Mouse (Mus musculus): ENCODE data around the gene Chst3. TPM values are rescaled to one million over a fixed set of nuclear protein-coding genes. Genes with fewer than 3 reads are reported as not detected.
A peak's percentile ranks its signal among the peaks of the same experiment; 100 is the strongest.
"Not testable (repeated sequence)": the region's sequence is repeated elsewhere in the genome, so short reads cannot be mapped to it uniquely, and the experiment has no call there.

Chst3 gene
- polyA plus RNA-seq, 1 experiment from 2014 or later = 2.5 TPM

- ATAC-seq (ENCODE audit: borderline replicate concordance, extremely low read depth, low FRiP score, low TSS enrichment); H3K4me2 ChIP-seq; H3K27ac ChIP-seq; H3K36me3 ChIP-seq; H3K9ac ChIP-seq; H3K4me1 ChIP-seq; H3K9me3 ChIP-seq; H3K4me3 ChIP-seq; H3K27me3 ChIP-seq: not testable (repeated sequence)
- 66% methylated on average over 10 of the region's 10 CpGs for WGBS
Observed at GRCm38 (mm10) chr10:60147510-60148047, 71.5 kb downstream of the Chst3 start.

- no peaks in the 10 kb centered on the region for H3K36me3 ChIP-seq
- H3K9me3 ChIP-seq = no peaks in the 10 kb centered on the region
- H3K9ac ChIP-seq = no peak overlapping the region
- peaks cover 2% of the 10 kb centered on the region for H3K4me1 ChIP-seq
- H3K27me3 ChIP-seq = no peaks in the 10 kb centered on the region
- no peak overlapping the region for H3K27ac ChIP-seq
- 87% methylated on average over 3 of the region's 3 CpGs for WGBS
- no peak for ATAC-seq (ENCODE audit: borderline replicate concordance, extremely low read depth, low FRiP score, low TSS enrichment)
- H3K4me3 ChIP-seq = no peak overlapping the region
- no peak overlapping the region for H3K4me2 ChIP-seq
Observed at GRCm38 (mm10) chr10:60141656-60142160, 77.4 kb downstream of the Chst3 start.

- Histone ChIP-seq H3K27ac (no peak overlapping the region), H3K36me3 (no peaks in the 10 kb centered on the region), H3K4me1 (peaks cover 8% of the 10 kb centered on the region), H3K9ac (no peak overlapping the region), H3K4me3 (no peak overlapping the region), H3K9me3 (no peaks in the 10 kb centered on the region), H3K4me2 (no peak overlapping the region), H3K27me3 (no peaks in the 10 kb centered on the region)
- ATAC-seq (ENCODE audit: borderline replicate concordance, extremely low read depth, low FRiP score, low TSS enrichment) = no peak
- WGBS = 95% methylated on average over 4 of the region's 4 CpGs
Observed at GRCm38 (mm10) chr10:60140751-60141150, 78.3 kb downstream of the Chst3 start.

GRCm38 (mm10) chr10:60138680-60139079, 80.4 kb downstream of the Chst3 start:
- no peak overlapping the region for H3K4me2 ChIP-seq
- H3K4me3 ChIP-seq = no peak overlapping the region
- H3K36me3 ChIP-seq = no peaks in the 10 kb centered on the region
- WGBS = 66% methylated on average over 5 of the region's 5 CpGs
- ATAC-seq (ENCODE audit: borderline replicate concordance, extremely low read depth, low FRiP score, low TSS enrichment) = no peak
- H3K4me1 ChIP-seq = peaks cover 14% of the 10 kb centered on the region
- no peak overlapping the region for H3K27ac ChIP-seq
- no peaks in the 10 kb centered on the region for H3K27me3 ChIP-seq
- H3K9ac ChIP-seq = no peak overlapping the region
- H3K9me3 ChIP-seq = no peaks in the 10 kb centered on the region

GRCm38 (mm10) chr10:60136935-60137334, 82.1 kb downstream of the Chst3 start:
- no peak for ATAC-seq (ENCODE audit: borderline replicate concordance, extremely low read depth, low FRiP score, low TSS enrichment)
- no peaks in the 10 kb centered on the region for H3K36me3 ChIP-seq
- no peak overlapping the region for H3K4me3 ChIP-seq
- no peaks in the 10 kb centered on the region for H3K27me3 ChIP-seq
- peaks cover 16% of the 10 kb centered on the region for H3K4me1 ChIP-seq
- no peaks in the 10 kb centered on the region for H3K9me3 ChIP-seq
- H3K4me2 ChIP-seq = no peak overlapping the region
- peak overlapping the region; percentile 26; the same call in 1 of the 2 replicates for H3K27ac ChIP-seq
- WGBS = 49% methylated on average over 7 of the region's 7 CpGs
- H3K9ac ChIP-seq = no peak overlapping the region

- H3K36me3 ChIP-seq; H3K4me2 ChIP-seq; H3K27me3 ChIP-seq; H3K4me3 ChIP-seq; H3K9ac ChIP-seq; ATAC-seq (ENCODE audit: borderline replicate concordance, extremely low read depth, low FRiP score, low TSS enrichment); H3K9me3 ChIP-seq: not testable (repeated sequence)
- H3K27ac ChIP-seq = peak overlapping the region; percentile 26; the same call in 1 of the 2 replicates
- WGBS = 50% methylated on average over 1 of the region's 1 CpGs
- H3K4me1 ChIP-seq = peaks cover 16% of the 10 kb centered on the region
Observed at GRCm38 (mm10) chr10:60136010-60136409, 83.0 kb downstream of the Chst3 start.

- Histone ChIP-seq H3K4me3 (no peak overlapping the region), H3K4me1 (peaks cover 16% of the 10 kb centered on the region), H3K4me2 (no peak overlapping the region), H3K36me3 (no peaks in the 10 kb centered on the region), H3K27me3 (no peaks in the 10 kb centered on the region), H3K9me3 (no peaks in the 10 kb centered on the region), H3K27ac (no peak overlapping the region), H3K9ac (no peak overlapping the region)
- ATAC-seq (ENCODE audit: borderline replicate concordance, extremely low read depth, low FRiP score, low TSS enrichment) = no peak
- WGBS = 44% methylated on average over 9 of the region's 9 CpGs
Observed at GRCm38 (mm10) chr10:60134201-60134600, 84.9 kb downstream of the Chst3 start.

- Histone ChIP-seq H3K36me3 (no peaks in the 10 kb centered on the region), H3K9ac (no peak overlapping the region), H3K9me3 (no peaks in the 10 kb centered on the region), H3K4me1 (peaks cover 16% of the 10 kb centered on the region), H3K4me2 (no peak overlapping the region), H3K27me3 (no peaks in the 10 kb centered on the region), H3K4me3 (no peak overlapping the region), H3K27ac (no peak overlapping the region)
- WGBS = 17% methylated on average over 6 of the region's 6 CpGs
- peak; percentile 24; the same call in 1 of the 2 replicates for ATAC-seq (ENCODE audit: borderline replicate concordance, extremely low read depth, low FRiP score, low TSS enrichment)
Observed at GRCm38 (mm10) chr10:60133501-60133900, 85.6 kb downstream of the Chst3 start.

Small RNAs within 50 kb of the gene (microRNA-seq; reads per million reads assigned to microRNA genes)
- gene Gm22117 = not detected

Other genes with a start within 250 kb of the Chst3 start
- 42.4 and 45.2 TPM in 2 replicates for gene Ascc1, start 216.5 kb downstream of the Chst3 start, polyA plus RNA-seq (2015; fragmentation: Nextera tagmentation; extraction: Ambion mirVana)
- gene Anapc16, start 216.1 kb downstream of the Chst3 start, polyA plus RNA-seq (2015; fragmentation: Nextera tagmentation; extraction: Ambion mirVana) = 109 and 112 TPM in 2 replicates
- gene Spock2, start 113.0 kb downstream of the Chst3 start, polyA plus RNA-seq (2015; fragmentation: Nextera tagmentation; extraction: Ambion mirVana) = 2.2 and 4.4 TPM in 2 replicates
- 118 and 124 TPM in 2 replicates for gene Psap, start 58.4 kb upstream of the Chst3 start, polyA plus RNA-seq (2015; fragmentation: Nextera tagmentation; extraction: Ambion mirVana)
- 5.2 and 7.2 TPM in 2 replicates for gene Vsir, start 127.6 kb upstream of the Chst3 start, polyA plus RNA-seq (2015; fragmentation: Nextera tagmentation; extraction: Ambion mirVana)
- gene Gm17455, start 180.5 kb upstream of the Chst3 start, polyA plus RNA-seq (2015; fragmentation: Nextera tagmentation; extraction: Ambion mirVana) = 0.45 and 0.54 TPM in 2 replicates